Mouse (Mus musculus) hindlimb bud, embryonic 11.5 days (tissue): ENCODE data around the gene Gckr.
"Not testable (repeated sequence)": the region's sequence is repeated elsewhere in the genome, so short reads cannot be mapped to it uniquely, and the experiment has no call there.

Experiments used
- DNase-seq: peaks from one replicate; pipeline ENCODE4 v3.0.0-alpha.2; 2012; ENCODE audit warnings: low read depth, low spot score; ENCODE audit errors: extremely low spot score

Gckr gene

GRCm38 (mm10) chr5:31294964-31295605, 2.2 kb upstream of the Gckr start:
- DNase-seq, result no peak

- peak; percentile 5 for DNase-seq
Measured at GRCm38 (mm10) chr5:31295606-31296141, 1.6 kb upstream of the Gckr start, which contains the start of gene Fndc4. Fndc4 (minus strand) TSS chr5:31296080.

DNA sequence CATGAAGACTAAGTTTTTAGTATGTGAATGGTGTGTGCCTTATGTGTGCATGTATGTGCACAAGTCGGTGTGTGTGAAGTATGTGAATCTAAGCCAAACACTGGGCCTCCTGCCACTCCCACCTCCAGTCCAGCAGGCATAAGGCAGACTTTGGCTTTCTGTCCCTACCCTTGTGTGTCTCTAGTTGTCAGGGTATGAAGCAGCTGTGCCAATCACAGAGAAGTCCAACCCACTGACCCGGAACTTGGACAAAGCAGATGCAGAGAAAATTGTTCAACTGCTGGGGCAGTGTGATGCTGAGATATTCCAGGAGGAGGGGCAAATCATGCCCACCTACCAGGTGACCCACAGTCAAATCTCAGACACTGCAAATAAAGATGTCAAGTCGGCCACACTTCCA, 738 bp downstream of the Gckr start:
- DNase-seq, result no peak

DNA sequence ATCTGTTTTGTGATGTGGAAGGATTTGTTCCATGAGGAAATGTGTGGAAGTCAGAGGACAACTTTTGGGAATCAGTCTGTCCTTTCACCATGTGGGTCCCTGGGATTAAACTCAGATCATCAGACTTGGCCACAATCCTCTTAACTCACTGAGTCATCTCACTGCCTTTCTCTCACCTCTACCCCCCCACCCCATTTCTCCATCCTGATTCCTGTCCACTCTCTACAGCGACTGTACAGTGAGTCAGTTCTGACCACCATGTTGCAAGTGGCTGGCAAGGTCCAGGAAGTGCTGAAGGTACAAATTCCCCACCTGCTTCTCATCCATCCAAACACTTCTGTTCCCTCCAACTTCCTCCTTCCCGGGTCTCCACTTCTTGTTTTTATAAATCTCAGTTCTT, 1.2 kb downstream of the Gckr start:
- no peak for DNase-seq

DNA sequence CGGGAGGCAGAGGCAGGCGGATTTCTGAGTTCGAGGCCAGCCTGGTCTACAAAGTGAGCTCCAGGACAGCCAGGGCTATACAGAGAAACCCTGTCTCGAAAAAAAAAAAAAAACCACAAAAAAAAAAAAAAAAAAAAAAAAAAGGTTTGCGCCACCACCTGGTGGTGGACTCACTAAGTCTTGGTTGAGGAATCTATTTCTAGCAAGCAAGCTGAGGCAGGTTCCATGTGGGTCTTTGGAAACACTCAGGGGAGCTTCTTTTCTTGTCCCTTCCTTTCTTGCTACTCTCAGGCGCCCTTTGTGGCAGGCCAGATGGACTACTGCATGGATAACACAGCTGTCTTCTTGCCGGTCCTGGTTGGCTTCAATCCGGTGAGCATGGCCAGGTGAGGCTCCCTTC, 4.6 kb downstream of the Gckr start:
- DNase-seq, result no peak

GRCm38 (mm10) chr5:31303093-31303492, 5.8 kb downstream of the Gckr start:
- DNase-seq, result no peak

GRCm38 (mm10) chr5:31312806-31313205, 15.6 kb downstream of the Gckr start:
- no peak for DNase-seq

DNA sequence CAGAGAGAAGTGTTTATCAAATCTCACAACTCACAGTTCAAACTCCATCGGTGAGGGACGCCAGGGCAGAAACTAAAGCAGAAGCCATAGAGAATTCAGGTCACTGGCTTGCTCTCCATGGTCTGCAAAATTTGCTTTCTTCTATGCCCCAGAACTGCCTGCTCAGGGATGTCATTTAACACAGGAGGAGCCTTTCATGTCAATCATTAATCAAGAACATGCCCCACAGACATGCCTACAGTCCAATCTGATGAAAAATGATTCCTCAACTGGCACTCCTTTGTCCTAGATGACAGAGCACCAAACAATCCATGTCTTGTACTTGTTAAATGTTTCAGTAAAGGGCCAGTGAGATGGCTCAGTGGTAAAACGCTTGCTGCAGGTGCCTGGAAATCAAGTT, 25.5 kb downstream of the Gckr start:
- DNase-seq, result no peak

DNA sequence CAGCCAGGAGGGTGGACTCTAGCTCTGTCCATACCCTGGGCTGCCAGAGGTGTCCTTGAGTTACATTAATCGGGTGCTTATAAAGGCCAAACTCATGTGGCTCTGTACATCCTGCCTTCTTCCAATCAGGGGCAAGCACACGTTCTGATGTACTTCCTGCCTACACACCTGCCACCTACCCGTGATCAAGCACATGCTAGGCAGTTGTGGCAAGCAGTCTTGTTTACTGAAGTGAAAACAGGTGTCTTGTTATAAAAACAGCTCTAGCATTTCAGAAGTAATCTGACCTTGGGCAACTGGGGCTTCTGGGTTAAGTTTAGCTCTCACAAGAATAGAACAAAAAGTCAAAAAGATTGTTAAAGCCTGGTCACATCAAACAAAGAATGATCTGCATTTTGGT, 26.8 kb downstream of the Gckr start:
- no peak for DNase-seq

DNA sequence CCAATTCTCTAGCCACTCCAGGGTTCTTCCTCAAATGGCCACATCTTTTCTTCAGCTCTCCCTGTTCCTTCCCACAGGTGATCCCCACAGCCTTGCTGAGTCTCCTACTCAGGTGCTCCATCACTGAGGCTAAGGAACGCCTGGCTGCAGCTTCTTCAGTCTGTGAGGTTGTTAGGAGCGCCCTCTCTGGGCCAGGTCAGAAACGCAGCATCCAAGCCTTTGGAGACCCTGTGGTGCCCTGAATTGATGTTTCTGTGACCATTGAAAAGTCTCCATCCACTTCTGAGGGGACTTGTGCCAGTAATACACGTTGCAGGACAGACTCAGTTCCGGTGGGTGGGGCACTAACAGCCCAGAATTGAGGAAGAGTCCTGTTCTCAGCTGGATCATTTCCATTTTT, 29.6 kb downstream of the Gckr start:
- no peak for DNase-seq

- DNase-seq, result peak; percentile 30
Measured at GRCm38 (mm10) chr5:31328255-31328654, 31.0 kb downstream of the Gckr start.

- DNase-seq, result not testable (repeated sequence)
Measured at GRCm38 (mm10) chr5:31357586-31357985, 60.3 kb downstream of the Gckr start.

DNA sequence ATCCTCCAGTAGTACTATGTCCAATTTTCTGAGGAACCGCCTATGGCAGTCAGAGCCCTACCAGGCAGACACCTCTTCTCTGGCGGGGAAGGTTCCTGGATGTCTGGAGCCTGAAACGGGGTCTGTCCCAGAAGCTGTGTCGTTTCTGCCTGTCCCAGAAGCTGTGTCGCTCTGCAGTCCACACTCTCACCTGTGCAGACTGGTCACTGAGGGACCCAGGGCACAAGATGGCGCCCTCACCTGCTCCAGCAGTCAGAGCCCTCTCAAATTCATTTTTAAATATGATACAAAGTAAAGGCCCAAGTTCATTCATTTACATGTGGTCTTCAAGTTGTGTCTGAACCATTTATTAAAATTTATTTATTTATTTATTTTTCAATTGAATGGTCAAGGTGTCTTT, 63.7 kb downstream of the Gckr start:
- DNase-seq, result no peak
